Mouse (Mus musculus) heart, embryonic 11.5 days (tissue): ENCODE results near the gene Lpcat3. TPM values are rescaled to one million over a fixed set of nuclear protein-coding genes. Genes with fewer than 3 reads are reported as not detected.

Experiments
- ATAC-seq: fragments of 200-750 bp; cut with Nextera tagmentation; replicated peaks from 2 replicates; pipeline ENCODE4 v1.8.0; 2017; ENCODE audit warnings: moderate library complexity; ENCODE audit not compliant: insufficient number of reproducible peaks, low FRiP score, low TSS enrichment
- H3K27ac ChIP-seq: fragments of 300-500 bp; sonication (generic); 2 replicates; pipeline ENCODE4 v1.5.1; 2014; ENCODE audit warnings: mild to moderate bottlenecking, low read depth, low read length
- H3K27me3 ChIP-seq: fragments of 300-500 bp; sonication (generic); 2 replicates; pipeline ENCODE4 v1.6.1; 2014; ENCODE audit warnings: mild to moderate bottlenecking, low read length, mixed read lengths; ENCODE audit not compliant: control insufficient read depth, insufficient read depth
- H3K36me3 ChIP-seq: fragments of 300-500 bp; sonication (generic); 2 replicates; pipeline ENCODE4 v1.6.1; 2014; ENCODE audit warnings: mild to moderate bottlenecking, low read length, moderate library complexity, mixed read lengths; ENCODE audit not compliant: control insufficient read depth, insufficient read depth
- H3K4me1 ChIP-seq: fragments of 300-500 bp; sonication (generic); 2 replicates; pipeline ENCODE4 v1.6.1; 2014; ENCODE audit warnings: low read length; ENCODE audit not compliant: control insufficient read depth, insufficient read depth
- H3K4me2 ChIP-seq: fragments of 300-500 bp; sonication (generic); 2 replicates; pipeline ENCODE4 v1.6.1; 2014; ENCODE audit warnings: mild to moderate bottlenecking, moderate library complexity
- H3K4me3 ChIP-seq: fragments of 300-500 bp; sonication (generic); 2 replicates; pipeline ENCODE4 v1.5.1; 2014; ENCODE audit warnings: low read depth, low read length
- H3K9ac ChIP-seq: fragments of 300-500 bp; sonication (generic); 2 replicates; pipeline ENCODE4 v1.6.1; 2014; ENCODE audit warnings: mild to moderate bottlenecking, low read depth, low read length, moderate library complexity
- H3K9me3 ChIP-seq: fragments of 300-500 bp; sonication (generic); replicated peaks from 2 replicates; pipeline ENCODE4 v1.6.1; 2016; ENCODE audit warnings: low read length; ENCODE audit not compliant: control insufficient read depth
- WGBS: fragments of 180-500 bp; shearing (Covaris S2); extraction: QIAGEN DNeasy Blood & Tissue Kit; methylation state at CpG from one replicate; pipeline ENCODE4 v1.1.7; 2014; ENCODE audit not compliant: insufficient replicate concordance; 5-methylcytosine and 5-hydroxymethylcytosine counted together
- polyA plus RNA-seq: library from polyadenylated mRNA; unstranded; fragments of >200 nt; fragmentation: Nextera tagmentation; extraction: Ambion mirVana; gene quantifications from 2 replicates; pipeline ENCODE4 v1.2.1, GENCODE M21; 2014

The Lpcat3 gene
- polyA plus RNA-seq, 1 experiment from 2014 or later, result 35.5 TPM

GRCm38 (mm10) chr6:124718703-124719102 is 55.9 kb downstream of the Lpcat3 start:
- H3K9ac ChIP-seq, result peak overlapping the region; percentile 43; the same call in 1 of the 2 replicates
- H3K4me2 ChIP-seq, result no peak overlapping the region
- H3K27me3 ChIP-seq, result no peaks in the 10 kb centered on the region
- H3K36me3 ChIP-seq, result peaks cover 19% of the 10 kb centered on the region
- 65% methylated on average over 16 of the region's 16 CpGs for WGBS
- H3K9me3 ChIP-seq, result no peaks in the 10 kb centered on the region
- peaks cover 9% of the 10 kb centered on the region for H3K4me1 ChIP-seq
- no peak overlapping the region for H3K4me3 ChIP-seq
- no peak for ATAC-seq
- no peak overlapping the region for H3K27ac ChIP-seq

- Histone ChIP-seq H3K4me1 (peaks cover 6% of the 10 kb centered on the region), H3K36me3 (peaks cover 17% of the 10 kb centered on the region), H3K9me3 (no peaks in the 10 kb centered on the region), H3K4me2 (no peak overlapping the region), H3K9ac (peak overlapping the region; percentile 7; the same call in 1 of the 2 replicates), H3K27me3 (no peaks in the 10 kb centered on the region), H3K4me3 (no peak overlapping the region), H3K27ac (no peak overlapping the region)
- ATAC-seq, result peak; percentile 32; the same call in 1 of the 2 replicates
- WGBS, result 51% methylated on average over 7 of the region's 7 CpGs
Measured at GRCm38 (mm10) chr6:124719354-124719978, 56.6 kb downstream of the Lpcat3 start.

DNA sequence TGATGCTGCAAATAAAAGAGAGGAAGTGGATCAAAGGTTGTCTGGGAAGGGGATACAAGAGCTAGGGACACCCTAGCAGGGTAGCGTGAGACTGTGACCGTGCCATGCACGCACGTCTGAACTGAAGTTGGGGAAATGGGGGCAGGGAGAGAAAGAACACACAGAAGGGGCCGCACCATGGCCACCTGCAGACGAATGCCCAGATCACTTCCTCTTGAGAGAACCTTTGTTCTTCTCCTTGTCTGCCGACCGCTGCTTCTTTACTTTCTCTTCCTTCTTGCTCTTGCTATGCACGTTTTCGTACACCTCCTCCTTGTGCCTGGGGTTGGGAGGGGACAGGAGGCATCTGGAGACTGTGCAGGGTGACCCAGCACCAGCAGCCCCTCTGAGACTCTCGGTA is 58.1 kb downstream of the Lpcat3 start:
- ATAC-seq, result no peak
- peak overlapping the region; percentile 10; the same call in 1 of the 2 replicates for H3K9ac ChIP-seq
- no peaks in the 10 kb centered on the region for H3K9me3 ChIP-seq
- H3K36me3 ChIP-seq, result peaks cover 7% of the 10 kb centered on the region
- H3K4me3 ChIP-seq, result no peak overlapping the region
- no peak overlapping the region for H3K27ac ChIP-seq
- no peaks in the 10 kb centered on the region for H3K27me3 ChIP-seq
- H3K4me2 ChIP-seq, result no peak overlapping the region
- WGBS, result 79% methylated on average over 11 of the region's 11 CpGs
- H3K4me1 ChIP-seq, result peaks cover 6% of the 10 kb centered on the region

GRCm38 (mm10) chr6:124722876-124723473 is 60.1 kb downstream of the Lpcat3 start:
- no peaks in the 10 kb centered on the region for H3K9me3 ChIP-seq
- no peak overlapping the region for H3K4me3 ChIP-seq
- H3K4me2 ChIP-seq, result no peak overlapping the region
- H3K4me1 ChIP-seq, result peaks cover 6% of the 10 kb centered on the region
- WGBS, result 75% methylated on average over 6 of the region's 6 CpGs
- ATAC-seq, result no peak
- no peak overlapping the region for H3K27ac ChIP-seq
- no peaks in the 10 kb centered on the region for H3K27me3 ChIP-seq
- H3K36me3 ChIP-seq, result peaks cover under 1% of the 10 kb centered on the region
- no peak overlapping the region for H3K9ac ChIP-seq

GRCm38 (mm10) chr6:124723541-124723940 is 60.7 kb downstream of the Lpcat3 start:
- 72% methylated on average over 8 of the region's 8 CpGs for WGBS

GRCm38 (mm10) chr6:124724472-124724871 is 61.6 kb downstream of the Lpcat3 start:
- H3K36me3 ChIP-seq, result no peaks in the 10 kb centered on the region
- H3K27ac ChIP-seq, result no peak overlapping the region
- H3K27me3 ChIP-seq, result no peaks in the 10 kb centered on the region
- no peak overlapping the region for H3K4me3 ChIP-seq
- no peaks in the 10 kb centered on the region for H3K4me1 ChIP-seq
- 81% methylated on average over 10 of the region's 10 CpGs for WGBS
- ATAC-seq, result no peak
- H3K4me2 ChIP-seq, result no peak overlapping the region
- H3K9ac ChIP-seq, result no peak overlapping the region
- no peaks in the 10 kb centered on the region for H3K9me3 ChIP-seq

More at GRCm38 (mm10) chr6:124723541-124723940, 60.7 kb downstream of the Lpcat3 start:
- Histone ChIP-seq H3K9ac (no peak overlapping the region), H3K27ac (no peak overlapping the region), H3K4me1 (peaks cover 6% of the 10 kb centered on the region), H3K9me3 (no peaks in the 10 kb centered on the region), H3K27me3 (no peaks in the 10 kb centered on the region), H3K4me2 (no peak overlapping the region), H3K36me3 (no peaks in the 10 kb centered on the region), H3K4me3 (no peak overlapping the region)
- ATAC-seq, result no peak

DNA sequence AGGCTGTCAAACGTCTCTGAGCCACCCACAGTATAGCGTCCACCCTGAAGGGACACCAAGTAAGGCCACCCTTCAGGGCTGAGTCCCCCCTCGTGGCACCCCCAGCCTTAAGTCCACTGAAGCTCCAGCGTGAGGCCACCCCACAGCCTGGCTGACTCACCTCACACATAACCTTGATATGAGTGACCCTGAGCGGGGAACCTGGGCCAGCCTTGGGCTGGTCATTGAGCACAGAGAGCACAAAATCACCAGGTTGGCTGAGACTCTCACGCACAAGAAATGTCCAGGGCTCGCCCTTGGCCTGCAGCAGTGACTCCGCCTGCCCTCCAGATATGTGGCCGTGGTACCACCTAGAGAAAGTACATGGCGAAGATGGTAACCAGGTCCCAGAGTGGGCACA is 65.8 kb downstream of the Lpcat3 start:
- no peak for ATAC-seq
- Histone ChIP-seq H3K36me3 (no peaks in the 10 kb centered on the region), H3K4me3 (no peak overlapping the region), H3K4me1 (peaks cover 6% of the 10 kb centered on the region; the same call in 1 of the 2 replicates), H3K9ac (no peak overlapping the region), H3K4me2 (no peak overlapping the region), H3K9me3 (no peaks in the 10 kb centered on the region), H3K27ac (no peak overlapping the region), H3K27me3 (no peaks in the 10 kb centered on the region)
- WGBS, result 85% methylated on average over 10 of the region's 10 CpGs

DNA sequence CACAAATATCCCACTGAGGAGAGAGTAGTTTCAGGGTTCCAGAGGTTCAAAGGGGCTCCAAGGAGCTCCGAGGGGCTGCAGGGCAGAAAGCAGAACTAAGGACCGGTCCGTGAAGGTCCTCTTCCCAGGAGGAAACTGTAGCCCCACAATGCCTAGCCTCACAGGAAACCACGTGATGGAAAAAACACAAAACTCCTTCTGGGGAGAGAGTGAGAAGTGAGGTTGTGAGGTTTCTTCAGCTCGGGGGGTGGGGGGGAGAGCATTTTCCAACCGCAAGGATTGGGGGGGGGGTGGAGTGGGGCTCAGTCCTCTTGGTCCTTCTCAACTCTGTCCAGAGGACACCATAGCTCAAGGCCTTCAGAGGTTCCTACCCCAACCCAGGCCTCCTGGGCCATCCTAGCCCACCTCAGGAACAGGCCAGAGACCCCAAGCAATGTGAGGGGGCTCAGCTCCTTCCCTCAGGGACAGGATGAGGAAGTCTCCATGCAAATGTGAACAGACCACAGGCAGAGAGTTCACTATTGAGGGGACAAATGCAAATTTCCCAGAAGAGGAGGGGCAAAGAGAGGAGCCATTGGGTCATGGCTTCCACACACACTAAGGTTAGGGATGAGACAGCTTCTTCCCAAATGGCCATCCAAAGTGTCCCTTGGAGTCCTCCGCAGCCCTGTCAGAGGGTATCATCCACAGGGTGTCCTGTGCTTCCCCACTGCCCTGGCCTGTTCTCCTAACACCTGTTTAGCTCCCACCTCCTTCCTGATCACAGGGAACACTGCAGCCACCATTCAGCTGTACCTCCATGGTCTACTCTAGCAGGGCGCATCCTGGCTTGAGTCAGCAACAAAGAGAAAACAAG is 67.3 kb downstream of the Lpcat3 start:
- H3K4me1 ChIP-seq, result peaks cover 6% of the 10 kb centered on the region; the same call in 1 of the 2 replicates
- no peak overlapping the region for H3K27ac ChIP-seq
- no peaks in the 10 kb centered on the region for H3K9me3 ChIP-seq
- no peak overlapping the region for H3K4me2 ChIP-seq
- ATAC-seq, result no peak
- H3K27me3 ChIP-seq, result no peaks in the 10 kb centered on the region
- no peak overlapping the region for H3K4me3 ChIP-seq
- no peak overlapping the region for H3K9ac ChIP-seq
- WGBS, result 64% methylated on average over 8 of the region's 8 CpGs
- no peaks in the 10 kb centered on the region for H3K36me3 ChIP-seq
